8 mouse cellular contexts compared by ENCODE assay signal in genomic region chr11:97439935-97440334, GRCm38 (mm10). TPM values are rescaled to one million over a fixed set of nuclear protein-coding genes. Genes with fewer than 3 reads are reported as not detected.
DNase-seq lines count a peak whose midpoint lies in the region; ATAC-seq lines count a peak whose summit lies in the region.

No protein-coding gene starts in this region.

- peaks cover 8% of the 10 kb centered on the region; the same call in 1 of the 2 replicates for H3K27me3 ChIP-seq in embryonic facial prominence, embryonic 12.5 days
- H3K27me3 ChIP-seq in heart, embryonic 11.5 days (ENCODE audit: control insufficient read depth, insufficient read depth, low read length): no peaks in the 10 kb centered on the region
- no peaks in the 10 kb centered on the region; the same call in 1 of the 2 replicates for H3K27me3 ChIP-seq in kidney, embryonic 14.5 days (ENCODE audit: control insufficient read depth, insufficient read depth, low read length)

- peak overlapping the region; percentile 89 for H3K4me2 ChIP-seq in embryonic facial prominence, embryonic 12.5 days (replicated peaks)
- peak overlapping the region; percentile 87 for H3K4me2 ChIP-seq in heart, embryonic 11.5 days
- H3K4me2 ChIP-seq in kidney, embryonic 14.5 days (replicated peaks; ENCODE audit: low read depth, low read length): peak overlapping the region; percentile 77

- peak overlapping the region; percentile 79 for H3K9ac ChIP-seq in embryonic facial prominence, embryonic 12.5 days
- peak overlapping the region; percentile 90 for H3K9ac ChIP-seq in heart, embryonic 11.5 days (ENCODE audit: low read depth, low read length)
- H3K9ac ChIP-seq in kidney, embryonic 14.5 days (ENCODE audit: low read depth, low read length): peak overlapping the region; percentile 75

- 2% methylated on average over 36 of the region's 37 CpGs for WGBS in embryonic facial prominence, embryonic 12.5 days
- WGBS in heart, embryonic 11.5 days (ENCODE audit: insufficient replicate concordance): 1% methylated on average over 18 of the region's 37 CpGs
- under 1% methylated on average over 32 of the region's 37 CpGs for WGBS in kidney, embryonic 14.5 days

- DNase-seq in MN1 (ENCODE audit: low spot score): peak; percentile 63
- DNase-seq in lung, postnatal 10 days: peak; percentile 94
- DNase-seq in spleen, postnatal 10 days (ENCODE audit: low spot score in 2 of 2): peak; percentile 73 to 80
- DNase-seq in layer of hippocampus, postnatal 10 days (ENCODE audit: low spot score in 2 of 2): no peak
- DNase-seq in layer of hippocampus, adult 8-10 months (ENCODE audit: low spot score in 2 of 2): no peak

- no peak for ATAC-seq in embryonic facial prominence, embryonic 12.5 days (ENCODE audit: insufficient number of reproducible peaks, insufficient read depth, low FRiP score, low TSS enrichment)
- peak; percentile 73 for ATAC-seq in heart, embryonic 11.5 days (replicated peaks; ENCODE audit: insufficient number of reproducible peaks, low FRiP score, low TSS enrichment)
- peak; percentile 71 for ATAC-seq in kidney, embryonic 14.5 days (ENCODE audit: low FRiP score, low TSS enrichment)

- peaks cover 79% of the 10 kb centered on the region for H3K4me1 ChIP-seq in embryonic facial prominence, embryonic 12.5 days
- H3K4me1 ChIP-seq in heart, embryonic 11.5 days (ENCODE audit: control insufficient read depth, insufficient read depth, low read length): peaks cover 81% of the 10 kb centered on the region
- H3K4me1 ChIP-seq in kidney, embryonic 14.5 days (ENCODE audit: control insufficient read depth, insufficient read depth, low read length): peaks cover 67% of the 10 kb centered on the region

- H3K4me3 ChIP-seq in embryonic facial prominence, embryonic 12.5 days: peak overlapping the region; percentile 69
- peak overlapping the region; percentile 95 for H3K4me3 ChIP-seq in heart, embryonic 11.5 days (ENCODE audit: low read depth, low read length)
- H3K4me3 ChIP-seq in kidney, embryonic 14.5 days (ENCODE audit: low read length): peak overlapping the region; percentile 68

- no peaks in the 10 kb centered on the region for H3K9me3 ChIP-seq in embryonic facial prominence, embryonic 12.5 days
- H3K9me3 ChIP-seq in heart, embryonic 11.5 days (replicated peaks; ENCODE audit: control insufficient read depth, low read length): no peaks in the 10 kb centered on the region
- H3K9me3 ChIP-seq in kidney, embryonic 14.5 days (ENCODE audit: control insufficient read depth, low read length): no peaks in the 10 kb centered on the region

- peak overlapping the region; percentile 81 for H3K27ac ChIP-seq in embryonic facial prominence, embryonic 12.5 days
- H3K27ac ChIP-seq in heart, embryonic 11.5 days (ENCODE audit: low read depth, low read length): peak overlapping the region; percentile 92
- peak overlapping the region; percentile 91 for H3K27ac ChIP-seq in kidney, embryonic 14.5 days (ENCODE audit: low read depth, low read length)

- H3K36me3 ChIP-seq in embryonic facial prominence, embryonic 12.5 days: peaks cover 10% of the 10 kb centered on the region
- H3K36me3 ChIP-seq in heart, embryonic 11.5 days (ENCODE audit: control insufficient read depth, insufficient read depth, low read length): peaks cover 4% of the 10 kb centered on the region
- H3K36me3 ChIP-seq in kidney, embryonic 14.5 days (ENCODE audit: control insufficient read depth, insufficient read depth, low read length): peaks cover 12% of the 10 kb centered on the region; the same call in 1 of the 2 replicates

RNA-seq across cellular contexts. Expression of gene Arhgap23, which starts 24.6 kb away (rescaled TPM):
- 8.5 and 10.1 TPM in 2 replicates for polyA plus RNA-seq in embryonic facial prominence, embryonic 12.5 days (2016; fragmentation: Nextera tagmentation; extraction: Ambion mirVana)
- polyA plus RNA-seq in heart, embryonic 11.5 days (2014; fragmentation: Nextera tagmentation; extraction: Ambion mirVana): 6.7 and 8.3 TPM in 2 replicates
- 5.2 and 7.4 TPM in 2 replicates for polyA plus RNA-seq in kidney, embryonic 14.5 days (2014; fragmentation: Nextera tagmentation; extraction: Ambion mirVana)
- 10 to 100 TPM; 73.3 to 77.4 TPM for total RNA-seq in layer of hippocampus, postnatal 10 days (2021)
- 10 to 100 TPM; 75.7 to 83.2 (median 78.4) TPM for total RNA-seq in layer of hippocampus, adult 8-10 months (2022)

Comparison
In these comparisons a context has a peak if more than half of its experiments do, and no peak if none do; other contexts are left out.
1. DNase-seq: peak in MN1 (single experiment), lung, postnatal 10 days (single experiment) and spleen, postnatal 10 days (2 of 2); none in layer of hippocampus, postnatal 10 days (0 of 2) and layer of hippocampus, adult 8-10 months (0 of 2).
2. Peak in every context shown above with its lines, with median percentiles within 50 percentile points of each other: H3K27ac ChIP-seq, H3K4me2 ChIP-seq, H3K4me3 ChIP-seq and H3K9ac ChIP-seq.